Mouse (Mus musculus): ENCODE data around the gene Olfr1057. TPM values are rescaled to one million over a fixed set of nuclear protein-coding genes. Genes with fewer than 3 reads are reported as not detected.

The Olfr1057 gene
- not detected in 2 replicates for polyA plus RNA-seq (2012; rRNA removed; ENCODE audit: low replicate concordance)

GRCm38 (mm10) chr2:86378293-86378692 lies at the start of gene Olfr1057:
TSS of gene Olfr1057 (minus strand) at chr2:86378393.

GRCm38 (mm10) chr2:86426649-86427048 lies 48.5 kb upstream of the Olfr1057 start, which contains the start of gene Olfr1062:
TSS of gene Olfr1062 (minus strand) at chr2:86426749.

GRCm38 (mm10) chr2:86413950-86414349 lies 35.8 kb upstream of the Olfr1057 start, which contains the start of gene Olfr1061:
TSS of gene Olfr1061 (minus strand) at chr2:86414050.

DNA sequence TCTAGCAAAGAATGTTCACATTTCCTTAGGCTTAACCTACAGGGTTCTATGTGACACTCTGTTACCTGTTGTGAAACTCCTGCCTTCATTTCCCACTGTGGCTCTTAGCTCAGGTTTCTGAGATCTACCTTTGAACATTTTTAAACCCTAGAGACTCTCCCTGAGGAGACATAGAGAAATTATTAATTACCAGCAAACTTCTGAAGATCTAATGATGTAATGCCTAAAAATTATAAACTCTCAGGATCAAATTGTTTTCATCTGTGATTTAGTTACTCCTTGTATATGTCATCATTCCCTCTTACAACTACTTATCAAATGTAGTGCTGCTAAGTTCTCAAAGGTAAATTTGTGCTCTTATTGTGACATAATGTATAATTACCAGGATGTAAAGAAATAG lies 10.3 kb upstream of the Olfr1057 start, which contains the start of gene Olfr1058:
Olfr1058 (minus strand) TSS at position 101 of the 400 bp plus-strand sequence.

GRCm38 (mm10) chr2:86362369-86362768 lies 15.8 kb downstream of the Olfr1057 start, which contains the start of gene Olfr1056:
TSS of gene Olfr1056 (minus strand) at chr2:86362469.

DNA sequence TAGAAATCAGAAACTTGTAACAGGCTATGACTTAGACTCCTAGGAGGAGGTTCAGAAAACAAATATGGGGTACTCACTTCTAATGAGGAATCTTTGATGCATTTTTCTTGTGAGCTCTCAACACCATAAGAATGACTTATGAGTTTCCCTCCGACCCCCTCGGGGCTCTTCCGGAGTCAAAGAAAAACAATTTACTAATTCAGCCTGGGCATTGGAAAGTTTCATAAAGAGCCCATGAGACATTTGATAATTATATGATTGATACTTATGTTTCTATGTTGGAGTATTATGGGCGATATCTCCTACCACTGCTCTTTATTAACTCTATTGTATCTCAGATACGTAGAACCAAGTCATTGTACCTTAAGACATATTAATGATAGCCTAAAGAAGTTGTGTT lies 28.0 kb downstream of the Olfr1057 start, which contains the start of gene Olfr1055:
Olfr1055 (minus strand) TSS at position 101 of the 400 bp plus-strand sequence.

DNA sequence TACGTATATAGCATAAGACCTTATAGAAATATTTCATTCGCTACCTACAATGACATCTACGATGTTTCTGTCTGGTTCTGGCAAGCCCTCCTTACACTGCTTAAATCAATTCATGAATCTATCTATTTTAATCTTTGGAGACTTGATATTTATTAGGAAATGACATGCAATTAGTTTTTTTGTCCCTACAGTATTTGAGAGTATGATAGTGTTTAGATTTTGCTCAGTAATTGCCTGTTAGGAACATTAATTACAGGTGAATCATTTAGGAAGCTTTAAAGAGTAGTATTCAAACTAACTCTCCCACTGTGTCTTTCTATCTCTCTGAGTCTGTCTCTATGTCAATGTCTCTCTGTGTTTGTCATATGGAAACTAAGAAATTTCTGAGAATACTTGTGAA lies 42.9 kb downstream of the Olfr1057 start, which contains the start of gene Olfr1054:
Olfr1054 (minus strand) TSS at position 101 of the 400 bp plus-strand sequence.

Other genes with a start within 250 kb of the Olfr1057 start
- not detected in 2 replicates for gene Olfr1039, start 242.5 kb downstream of the Olfr1057 start, polyA plus RNA-seq (2012; rRNA removed; ENCODE audit: low replicate concordance)
- not detected in 2 replicates for gene Olfr1040, start 231.7 kb downstream of the Olfr1057 start, polyA plus RNA-seq (2012; rRNA removed; ENCODE audit: low replicate concordance)
- gene Olfr1042, start 216.6 kb downstream of the Olfr1057 start, polyA plus RNA-seq (2012; rRNA removed; ENCODE audit: low replicate concordance): not detected in 2 replicates
- not detected in 2 replicates for gene Olfr1043, start 210.9 kb downstream of the Olfr1057 start, polyA plus RNA-seq (2012; rRNA removed; ENCODE audit: low replicate concordance)
- not detected in 2 replicates for gene Olfr1044, start 200.6 kb downstream of the Olfr1057 start, polyA plus RNA-seq (2012; rRNA removed; ENCODE audit: low replicate concordance)
- not detected in 2 replicates for gene Olfr52, start 192.7 kb downstream of the Olfr1057 start, polyA plus RNA-seq (2012; rRNA removed; ENCODE audit: low replicate concordance)
- not detected in 2 replicates for gene Olfr1045, start 175.4 kb downstream of the Olfr1057 start, polyA plus RNA-seq (2012; rRNA removed; ENCODE audit: low replicate concordance)
- not detected in 2 replicates for gene Olfr1046, start 159.1 kb downstream of the Olfr1057 start, polyA plus RNA-seq (2012; rRNA removed; ENCODE audit: low replicate concordance)
- not detected in 2 replicates for gene Olfr1047, start 147.0 kb downstream of the Olfr1057 start, polyA plus RNA-seq (2012; rRNA removed; ENCODE audit: low replicate concordance)
- not detected in 2 replicates for gene Olfr1048, start 138.1 kb downstream of the Olfr1057 start, polyA plus RNA-seq (2012; rRNA removed; ENCODE audit: low replicate concordance)
- gene Olfr1049, start 120.1 kb downstream of the Olfr1057 start, polyA plus RNA-seq (2012; rRNA removed; ENCODE audit: low replicate concordance): not detected in 2 replicates
- gene Olfr1051, start 99.3 kb downstream of the Olfr1057 start, polyA plus RNA-seq (2012; rRNA removed; ENCODE audit: low replicate concordance): not detected in 2 replicates
- gene Olfr1052, start 85.9 kb downstream of the Olfr1057 start, polyA plus RNA-seq (2012; rRNA removed; ENCODE audit: low replicate concordance): not detected in 2 replicates
- gene Olfr1053, start 63.1 kb downstream of the Olfr1057 start, polyA plus RNA-seq (2012; rRNA removed; ENCODE audit: low replicate concordance): not detected in 2 replicates
- gene Olfr1054, start 43.0 kb downstream of the Olfr1057 start, polyA plus RNA-seq (2012; rRNA removed; ENCODE audit: low replicate concordance): not detected in 2 replicates
- not detected in 2 replicates for gene Olfr1055, start 28.1 kb downstream of the Olfr1057 start, polyA plus RNA-seq (2012; rRNA removed; ENCODE audit: low replicate concordance)
- gene Olfr1056, start 15.9 kb downstream of the Olfr1057 start, polyA plus RNA-seq (2012; rRNA removed; ENCODE audit: low replicate concordance): not detected in 2 replicates
- not detected in 2 replicates for gene Olfr1058, start 10.2 kb upstream of the Olfr1057 start, polyA plus RNA-seq (2012; rRNA removed; ENCODE audit: low replicate concordance)
- gene Olfr1061, start 35.7 kb upstream of the Olfr1057 start, polyA plus RNA-seq (2012; rRNA removed; ENCODE audit: low replicate concordance): not detected in 2 replicates
- not detected in 2 replicates for gene Olfr1062, start 48.4 kb upstream of the Olfr1057 start, polyA plus RNA-seq (2012; rRNA removed; ENCODE audit: low replicate concordance)
- not detected in 2 replicates for gene Olfr1065, start 72.2 kb upstream of the Olfr1057 start, polyA plus RNA-seq (2012; rRNA removed; ENCODE audit: low replicate concordance)
- not detected in 2 replicates for gene Olfr1066, start 77.9 kb upstream of the Olfr1057 start, polyA plus RNA-seq (2012; rRNA removed; ENCODE audit: low replicate concordance)
- not detected in 2 replicates for gene Olfr228, start 109.0 kb upstream of the Olfr1057 start, polyA plus RNA-seq (2012; rRNA removed; ENCODE audit: low replicate concordance)
- gene Olfr1076, start 130.1 kb upstream of the Olfr1057 start, polyA plus RNA-seq (2012; rRNA removed; ENCODE audit: low replicate concordance): not detected in 2 replicates
- gene Olfr1079, start 164.1 kb upstream of the Olfr1057 start, polyA plus RNA-seq (2012; rRNA removed; ENCODE audit: low replicate concordance): not detected in 2 replicates
- not detected in 2 replicates for gene Olfr1080, start 179.8 kb upstream of the Olfr1057 start, polyA plus RNA-seq (2012; rRNA removed; ENCODE audit: low replicate concordance)
- not detected in 2 replicates for gene Olfr1082, start 220.6 kb upstream of the Olfr1057 start, polyA plus RNA-seq (2012; rRNA removed; ENCODE audit: low replicate concordance)